ENCODE assay signal across 9 mouse cellular contexts in the genomic region with DNA sequence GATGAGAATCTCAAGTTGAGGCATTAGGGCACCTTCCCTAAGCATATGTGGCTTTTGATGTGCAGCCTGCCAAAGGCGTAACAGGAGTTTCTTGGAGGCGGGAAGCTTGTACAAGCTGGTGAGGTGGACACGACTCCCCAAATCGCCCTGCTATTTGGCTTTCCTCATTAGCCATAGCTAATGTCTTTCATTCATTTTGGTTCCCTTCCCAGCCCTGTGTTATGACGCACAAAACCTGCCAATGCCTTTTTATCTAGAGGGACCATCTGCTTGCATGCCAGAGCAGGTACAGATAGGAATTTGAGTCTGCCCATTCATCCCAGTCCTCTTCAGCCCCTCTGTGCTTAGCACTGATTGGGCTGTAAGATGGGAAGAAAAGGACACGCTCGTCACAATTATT. TPM values are rescaled to one million over a fixed set of nuclear protein-coding genes. Genes with fewer than 3 reads are reported as not detected.
A peak's percentile ranks its signal among the peaks of the same experiment; 100 is the strongest.
DNase-seq lines count a peak whose midpoint lies in the region; ATAC-seq and TF ChIP-seq lines count a peak whose summit lies in the region.
"Had no signal": no experiment of that assay in that cellular context is flagged by ENCODE, and none has a peak within 500 bp of the region (broad histone marks: within the 10 kb centered on the region; RNA-seq: fewer than 3 reads in every experiment).

No protein-coding gene starts in this region.

- peak overlapping the region; percentile 92 for H3K27ac ChIP-seq in heart, adult 2 months
- peak overlapping the region; percentile 82 for H3K27ac ChIP-seq in lung, embryonic 16.5 days (ENCODE audit: low read length)
- peak overlapping the region; percentile 31; the same call in 1 of the 2 replicates for H3K27ac ChIP-seq in intestine, postnatal 0 days (ENCODE audit: low read depth, low read length)
- H3K27ac ChIP-seq in stomach, embryonic 15.5 days: peak overlapping the region; percentile 85; the same call in 1 of the 2 replicates
- H3K27ac ChIP-seq in forebrain, embryonic 15.5 days (replicated peaks): no peak overlapping the region
- H3K27ac ChIP-seq: neural tube, embryonic 13.5 days had no signal

- H3K4me3 ChIP-seq in heart, adult 2 months: no peak overlapping the region
- no peak overlapping the region for H3K4me3 ChIP-seq in lung, embryonic 16.5 days (ENCODE audit: low read length)
- H3K4me3 ChIP-seq in intestine, postnatal 0 days (ENCODE audit: low read depth, low read length): no peak overlapping the region
- no peak overlapping the region for H3K4me3 ChIP-seq in stomach, embryonic 15.5 days (replicated peaks)
- H3K4me3 ChIP-seq in forebrain, embryonic 15.5 days: no peak overlapping the region
- H3K4me3 ChIP-seq: neural tube, embryonic 13.5 days had no signal

- H3K27me3 ChIP-seq in heart, adult 2 months (ENCODE audit: control insufficient read depth, insufficient read depth, low read length): no peaks in the 10 kb centered on the region
- no peaks in the 10 kb centered on the region for H3K27me3 ChIP-seq in lung, embryonic 16.5 days (ENCODE audit: control insufficient read depth, insufficient read depth, low read depth, low read length)
- H3K27me3 ChIP-seq in intestine, postnatal 0 days (replicated peaks; ENCODE audit: control insufficient read depth, insufficient read depth, low read length): no peaks in the 10 kb centered on the region
- no peaks in the 10 kb centered on the region for H3K27me3 ChIP-seq in stomach, embryonic 15.5 days (replicated peaks)
- no peaks in the 10 kb centered on the region for H3K27me3 ChIP-seq in forebrain, embryonic 15.5 days
- H3K27me3 ChIP-seq: neural tube, embryonic 13.5 days had no signal

- no peak for ATAC-seq in lung, embryonic 16.5 days (ENCODE audit: low read depth)
- ATAC-seq in intestine, postnatal 0 days: no peak
- ATAC-seq in stomach, embryonic 15.5 days (ENCODE audit: insufficient read depth, low FRiP score, low read depth): no peak
- no peak for ATAC-seq in forebrain, embryonic 15.5 days (replicated peaks)

- no peak for TF ChIP-seq POLR2A in heart, adult 2 months (IDR thresholded peaks at IDR 0.05; ENCODE audit: insufficient read depth, low read depth, low read length)

- intact Hi-C loops in heart, adult 2 months (cut with DNase I): loop anchor here (5.0 kb wide), 1 partner anchor 117 kb away; no protein-coding TSS in a partner anchor

- no peak for DNase-seq in heart, adult 2 months
- DNase-seq in heart, adult 8-10 months (ENCODE audit: low spot score): no peak
- no peak for DNase-seq in lung, postnatal 36 days
- no peak for DNase-seq in right cerebral cortex, postnatal 10 days (ENCODE audit: low spot score in 2 of 2)

- no peak for TF ChIP-seq EP300 in heart, adult 2 months (IDR thresholded peaks at IDR 0.05; ENCODE audit: insufficient read depth, low read depth, low read length)

- H3K9me3 ChIP-seq in lung, embryonic 16.5 days (ENCODE audit: control insufficient read depth, low read length): no peaks in the 10 kb centered on the region
- H3K9me3 ChIP-seq in intestine, postnatal 0 days (ENCODE audit: control insufficient read depth): no peaks in the 10 kb centered on the region
- H3K9me3 ChIP-seq in stomach, embryonic 15.5 days: no peaks in the 10 kb centered on the region
- no peaks in the 10 kb centered on the region for H3K9me3 ChIP-seq in forebrain, embryonic 15.5 days
- H3K9me3 ChIP-seq: neural tube, embryonic 13.5 days had no signal

- H3K79me2 ChIP-seq in heart, adult 2 months (replicated peaks; ENCODE audit: control insufficient read depth, insufficient read depth, low read length): no peaks in the 10 kb centered on the region

- TF ChIP-seq CTCF in heart, adult 2 months (IDR thresholded peaks at IDR 0.05): no peak
- no peak for TF ChIP-seq CTCF in intestine, postnatal 0 days (IDR thresholded peaks at IDR 0.05; ENCODE audit: low read depth)

- 67% methylated on average over 7 of the region's 7 CpGs for WGBS in heart, adult 2 months
- 81% methylated on average over 7 of the region's 7 CpGs for WGBS in lung, embryonic 16.5 days
- WGBS in intestine, postnatal 0 days: 83% methylated on average over 7 of the region's 7 CpGs
- WGBS in stomach, embryonic 15.5 days: 77% methylated on average over 7 of the region's 7 CpGs
- 74% methylated on average over 7 of the region's 7 CpGs for WGBS in forebrain, embryonic 15.5 days

- no peak overlapping the region for H3K4me2 ChIP-seq in lung, embryonic 16.5 days (ENCODE audit: low read depth, low read length)
- H3K4me2 ChIP-seq in intestine, postnatal 0 days (replicated peaks; ENCODE audit: low read depth): no peak overlapping the region
- H3K4me2 ChIP-seq in stomach, embryonic 15.5 days: no peak overlapping the region
- no peak overlapping the region for H3K4me2 ChIP-seq in forebrain, embryonic 15.5 days (replicated peaks)
- H3K4me2 ChIP-seq: neural tube, embryonic 13.5 days had no signal

- H3K4me1 ChIP-seq in heart, adult 2 months (ENCODE audit: control insufficient read depth, insufficient read depth, low read length): peaks cover 54% of the 10 kb centered on the region
- peaks cover 66% of the 10 kb centered on the region for H3K4me1 ChIP-seq in lung, embryonic 16.5 days (replicated peaks; ENCODE audit: control insufficient read depth, insufficient read depth, low read length)
- H3K4me1 ChIP-seq in intestine, postnatal 0 days (replicated peaks; ENCODE audit: control insufficient read depth, insufficient read depth, low read length): peaks cover 38% of the 10 kb centered on the region
- H3K4me1 ChIP-seq in stomach, embryonic 15.5 days: peaks cover 57% of the 10 kb centered on the region
- H3K4me1 ChIP-seq in forebrain, embryonic 15.5 days: peaks cover 5% of the 10 kb centered on the region

- H3K9ac ChIP-seq in heart, adult 2 months (ENCODE audit: low read depth, low read length): peak overlapping the region; percentile 25
- peak overlapping the region; percentile 49 for H3K9ac ChIP-seq in lung, embryonic 16.5 days (ENCODE audit: low read length)
- no peak overlapping the region for H3K9ac ChIP-seq in intestine, postnatal 0 days (ENCODE audit: low read depth, low read length)
- H3K9ac ChIP-seq in stomach, embryonic 15.5 days: no peak overlapping the region
- H3K9ac ChIP-seq in forebrain, embryonic 15.5 days (replicated peaks): no peak overlapping the region
- H3K9ac ChIP-seq: neural tube, embryonic 13.5 days had no signal

- H3K36me3 ChIP-seq in heart, adult 2 months (ENCODE audit: control insufficient read depth, insufficient read depth, low read length): peaks cover 45% of the 10 kb centered on the region
- H3K36me3 ChIP-seq in lung, embryonic 16.5 days (ENCODE audit: control insufficient read depth, insufficient read depth, low read length): 0 out of 2 replicates have a peak, but pooled peaks cover 4% of the 10 kb centered on the region
- H3K36me3 ChIP-seq in intestine, postnatal 0 days (ENCODE audit: control insufficient read depth, insufficient read depth): peaks cover 18% of the 10 kb centered on the region; the same call in 1 of the 2 replicates
- H3K36me3 ChIP-seq in stomach, embryonic 15.5 days: peaks cover 6% of the 10 kb centered on the region
- H3K36me3 ChIP-seq in forebrain, embryonic 15.5 days: no peaks in the 10 kb centered on the region

RNA-seq across cellular contexts. Expression of a gene that starts 40.2 kb away (rescaled TPM):
- total RNA-seq in heart, adult 2 months (2021): 100 to 1,000 TPM; 154 to 174 TPM
- polyA plus RNA-seq in heart, adult 2 months (2012; rRNA removed): 80.2 and 114 TPM in 2 replicates
- total RNA-seq in heart, adult 8-10 months (2022): 100 to 1,000 TPM; 157 to 180 (median 176) TPM
- polyA plus RNA-seq in lung, embryonic 16.5 days (2015; fragmentation: Nextera tagmentation; extraction: Ambion mirVana): 90.5 and 107 TPM in 2 replicates
- 24.2 and 29.4 TPM in 2 replicates for polyA plus RNA-seq in intestine, postnatal 0 days (2015; fragmentation: Nextera tagmentation; extraction: Ambion mirVana)
- 63.5 and 66.0 TPM in 2 replicates for polyA plus RNA-seq in stomach, embryonic 15.5 days (2015; fragmentation: Nextera tagmentation; extraction: Ambion mirVana)
- polyA plus RNA-seq in forebrain, embryonic 15.5 days (2015; fragmentation: Nextera tagmentation; extraction: Ambion mirVana): 15.8 and 16.9 TPM in 2 replicates

Comparison
In these comparisons a context has a peak if more than half of its experiments do, and no peak if none do; other contexts are left out.
1. H3K9ac ChIP-seq: peak in heart, adult 2 months (single experiment) and lung, embryonic 16.5 days (single experiment); none in intestine, postnatal 0 days (single experiment), stomach, embryonic 15.5 days (single experiment) and forebrain, embryonic 15.5 days (single experiment).